Mouse (Mus musculus) cerebellum, adult 11 months (tissue): ENCODE measurements around the gene Tmem121.
"Not testable (repeated sequence)": the region's sequence is repeated elsewhere in the genome, so short reads cannot be mapped to it uniquely, and the experiment has no call there.

Experiments
- DNase-seq: peaks from one replicate; pipeline ENCODE4 v3.0.0; 2022

The Tmem121 gene

DNA sequence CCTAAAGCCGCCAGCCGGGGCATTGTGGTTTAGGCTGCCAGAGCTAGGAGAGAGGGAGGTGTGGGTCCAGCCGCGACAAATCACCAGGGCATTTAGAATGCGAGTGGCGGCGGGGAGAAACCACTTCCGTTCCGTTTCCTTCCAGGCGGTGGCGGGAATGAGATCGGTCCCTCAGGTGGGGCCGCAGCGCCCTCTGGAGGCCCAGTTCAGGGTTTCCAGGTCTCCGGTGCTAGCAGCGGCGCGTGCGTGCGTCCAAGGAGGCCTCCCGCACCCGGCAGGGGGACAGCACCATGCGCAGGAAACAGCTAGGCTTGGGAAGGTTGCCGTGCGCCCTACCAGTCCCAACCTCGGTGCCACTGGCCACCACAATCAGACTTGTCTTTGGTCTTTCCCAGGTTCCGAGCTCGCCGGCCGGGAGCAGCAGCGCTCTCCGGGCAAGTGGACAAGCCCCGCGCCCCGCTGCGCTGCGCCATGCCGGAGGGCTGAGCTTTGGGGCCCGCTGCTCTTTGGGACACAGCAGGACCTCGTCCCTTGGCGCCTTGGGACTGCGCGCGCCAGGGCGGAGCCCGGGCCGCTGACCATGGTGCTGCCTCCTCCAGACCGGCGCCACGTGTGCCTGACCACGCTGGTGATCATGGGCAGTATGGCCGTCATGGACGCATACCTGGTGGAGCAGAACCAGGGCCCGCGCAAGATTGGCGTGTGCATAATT is 2.0 kb downstream of the Tmem121 start:
- DNase-seq: peak; percentile 91

DNA sequence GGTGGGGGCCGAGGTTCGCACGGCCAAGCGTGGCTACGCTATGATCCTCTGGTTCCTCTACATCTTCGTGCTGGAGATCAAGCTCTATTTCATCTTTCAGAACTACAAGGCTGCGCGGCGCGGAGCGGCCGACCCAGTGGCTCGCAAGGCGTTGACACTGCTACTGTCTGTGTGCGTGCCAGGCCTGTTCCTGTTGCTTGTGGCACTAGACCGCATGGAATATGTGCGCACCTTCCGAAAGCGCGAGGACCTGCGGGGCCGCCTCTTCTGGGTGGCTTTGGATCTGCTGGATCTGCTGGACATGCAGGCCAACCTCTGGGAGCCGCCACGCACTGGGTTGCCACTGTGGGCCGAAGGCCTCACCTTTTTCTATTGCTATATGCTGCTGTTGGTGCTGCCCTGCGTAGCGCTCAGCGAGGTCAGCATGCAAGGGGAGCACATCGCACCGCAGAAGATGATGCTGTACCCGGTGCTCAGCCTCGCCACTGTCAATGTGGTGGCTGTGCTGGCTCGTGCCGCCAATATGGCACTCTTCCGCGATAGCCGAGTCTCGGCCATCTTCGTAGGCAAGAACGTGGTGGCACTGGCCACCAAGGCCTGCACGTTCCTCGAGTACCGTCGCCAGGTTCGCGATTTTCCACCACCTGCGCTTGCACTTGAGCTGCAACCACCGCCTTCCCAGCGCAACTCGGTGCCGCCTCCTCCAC is 2.8 kb downstream of the Tmem121 start:
- peak; percentile 34 for DNase-seq

DNA sequence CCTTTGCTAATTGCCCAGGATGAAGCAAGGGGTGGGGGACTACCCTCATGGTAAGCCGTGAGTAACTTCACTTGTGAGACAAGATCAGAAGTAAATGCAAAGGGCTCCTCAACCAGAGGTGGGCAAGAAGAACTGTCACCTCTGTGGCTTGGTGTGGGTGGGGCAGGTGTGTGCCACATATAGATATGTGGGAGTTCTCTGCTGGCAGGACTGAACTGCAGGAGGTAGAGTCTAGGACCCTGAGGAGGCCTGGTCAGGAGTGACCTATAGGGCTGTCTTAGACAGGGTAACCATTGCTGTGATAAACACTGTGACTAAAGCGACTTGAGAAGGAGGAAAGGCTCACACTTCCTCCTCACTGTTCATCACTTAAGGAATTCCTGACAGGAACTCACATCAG is 7.7 kb downstream of the Tmem121 start:
- no peak for DNase-seq

DNA sequence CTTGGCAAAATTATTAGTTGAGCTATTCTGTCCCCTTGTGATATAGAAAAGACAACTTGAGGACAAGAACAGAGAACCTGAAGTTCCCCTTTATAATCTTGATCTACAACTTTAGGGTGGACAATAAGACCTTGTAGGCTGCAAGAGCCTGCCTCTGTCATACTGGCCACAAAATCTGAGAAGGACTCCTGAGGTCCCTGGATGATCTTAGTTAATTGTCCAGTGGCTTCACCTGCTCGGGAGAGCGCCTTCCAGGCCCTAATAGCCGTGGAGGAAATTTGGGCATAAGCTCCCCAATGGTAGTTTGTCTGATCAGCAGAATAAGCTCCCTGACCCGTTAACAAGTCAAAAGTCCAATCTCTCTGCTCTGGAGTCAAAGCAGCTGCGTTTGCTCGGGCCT is 13.4 kb downstream of the Tmem121 start:
- DNase-seq: not testable (repeated sequence)

DNA sequence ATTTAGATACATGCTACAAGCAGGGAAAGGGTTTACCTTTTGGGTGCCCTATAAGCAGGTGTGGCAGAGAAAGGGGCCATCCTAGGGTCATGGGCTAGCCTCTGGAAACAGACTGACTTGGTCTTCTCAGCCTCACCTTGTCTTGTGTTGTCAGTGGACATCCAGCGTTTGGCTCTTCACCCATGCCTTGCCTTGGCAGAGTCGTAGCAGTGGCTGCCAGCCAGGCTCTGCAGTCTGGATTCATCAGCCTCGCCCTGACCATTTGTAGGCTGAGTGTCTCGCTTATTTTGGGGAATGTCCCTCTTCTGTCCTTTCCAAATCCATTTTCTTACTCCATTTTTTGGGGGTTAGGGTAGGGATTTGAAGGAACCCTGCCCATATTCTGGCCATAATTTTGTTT is 15.6 kb downstream of the Tmem121 start:
- no peak for DNase-seq

DNA sequence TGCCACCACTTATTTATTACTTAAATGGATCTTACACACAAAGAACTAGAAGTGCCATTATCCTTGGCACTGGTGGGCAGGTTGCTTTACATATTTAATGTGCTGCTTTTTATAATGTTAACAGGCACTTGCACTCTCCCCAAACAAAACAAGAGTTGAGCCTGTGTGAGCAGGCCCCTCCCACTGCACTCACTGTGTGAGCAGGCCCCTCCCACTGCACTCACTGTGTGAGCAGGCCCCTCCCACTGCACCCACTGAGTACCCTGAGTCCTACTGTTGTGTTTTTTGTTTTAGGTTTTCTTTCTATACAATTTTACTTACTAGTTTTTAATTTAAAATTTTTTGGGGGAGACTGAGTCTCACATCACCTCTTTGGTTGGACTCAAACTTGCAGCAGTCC is 16.3 kb downstream of the Tmem121 start:
- no peak for DNase-seq

DNA sequence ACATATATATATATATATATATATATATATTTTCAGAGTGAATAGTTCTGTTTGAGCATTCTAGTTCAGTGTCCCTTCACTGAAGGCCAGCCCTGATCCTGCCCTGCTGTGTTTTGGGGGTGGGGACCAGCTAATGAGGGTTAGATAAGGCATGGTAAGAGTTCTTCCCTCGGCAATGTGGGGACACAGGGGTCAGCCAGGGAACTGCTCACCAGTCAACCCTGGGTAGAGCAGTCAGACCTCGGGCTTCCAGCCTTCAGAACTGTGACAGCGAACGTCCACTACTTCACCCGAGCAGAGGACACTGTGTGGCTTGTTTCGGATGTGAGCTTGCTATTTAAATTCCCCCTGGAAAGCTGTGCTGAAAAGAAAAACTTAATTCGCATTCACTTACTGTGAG is 17.8 kb downstream of the Tmem121 start:
- no peak for DNase-seq

DNA sequence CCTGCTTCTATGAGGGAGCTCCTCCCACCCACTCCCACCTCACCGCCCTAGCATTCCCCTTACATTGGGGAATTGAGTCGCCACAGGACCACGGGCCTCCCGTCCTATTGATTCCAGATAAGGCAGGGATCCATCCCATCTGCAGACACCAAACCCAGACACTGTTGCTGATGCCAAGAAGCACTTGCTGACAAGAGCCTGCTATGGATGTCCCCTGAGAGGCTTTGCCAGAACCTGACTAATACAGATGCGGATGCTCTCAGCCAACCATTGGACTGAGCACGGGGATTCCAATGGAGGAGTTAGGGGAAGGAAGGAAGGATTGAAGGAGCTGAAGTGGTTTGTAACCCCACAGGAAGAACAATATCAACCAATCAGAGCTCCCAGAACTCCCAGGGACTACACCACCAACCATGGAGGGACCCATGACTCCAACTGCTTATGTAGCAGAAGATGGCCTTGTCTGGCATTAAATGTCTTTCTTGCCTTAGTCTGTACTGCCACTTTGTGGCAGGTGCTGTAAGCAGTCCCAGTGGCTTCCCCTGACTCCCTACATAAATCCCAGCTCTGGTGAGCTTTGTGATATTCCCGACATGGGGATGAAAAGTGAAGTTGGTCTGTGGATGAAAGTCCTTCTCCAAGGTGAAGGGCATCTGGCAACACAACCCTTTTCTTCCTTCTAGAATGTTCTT is 19.7 kb downstream of the Tmem121 start:
- DNase-seq: no peak

DNA sequence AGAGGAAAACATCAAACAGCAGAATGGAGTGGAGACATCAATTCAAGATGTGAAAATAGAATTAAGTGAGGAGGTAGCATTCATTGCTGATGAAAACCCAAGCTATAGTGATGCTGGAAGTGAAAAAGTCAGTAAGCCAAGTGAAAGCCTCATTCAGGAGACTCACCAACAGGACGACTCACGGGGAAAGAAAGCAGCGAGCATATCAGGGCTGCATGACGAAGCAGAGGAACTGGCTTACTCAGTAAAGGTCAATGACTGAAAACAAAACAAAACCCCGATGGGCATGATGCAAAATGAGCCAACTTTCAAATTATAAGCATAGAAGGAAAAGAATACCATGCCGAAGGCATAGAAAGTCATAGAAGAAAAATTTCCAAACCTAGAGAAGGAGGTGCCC is 22.0 kb downstream of the Tmem121 start:
- no peak for DNase-seq

DNA sequence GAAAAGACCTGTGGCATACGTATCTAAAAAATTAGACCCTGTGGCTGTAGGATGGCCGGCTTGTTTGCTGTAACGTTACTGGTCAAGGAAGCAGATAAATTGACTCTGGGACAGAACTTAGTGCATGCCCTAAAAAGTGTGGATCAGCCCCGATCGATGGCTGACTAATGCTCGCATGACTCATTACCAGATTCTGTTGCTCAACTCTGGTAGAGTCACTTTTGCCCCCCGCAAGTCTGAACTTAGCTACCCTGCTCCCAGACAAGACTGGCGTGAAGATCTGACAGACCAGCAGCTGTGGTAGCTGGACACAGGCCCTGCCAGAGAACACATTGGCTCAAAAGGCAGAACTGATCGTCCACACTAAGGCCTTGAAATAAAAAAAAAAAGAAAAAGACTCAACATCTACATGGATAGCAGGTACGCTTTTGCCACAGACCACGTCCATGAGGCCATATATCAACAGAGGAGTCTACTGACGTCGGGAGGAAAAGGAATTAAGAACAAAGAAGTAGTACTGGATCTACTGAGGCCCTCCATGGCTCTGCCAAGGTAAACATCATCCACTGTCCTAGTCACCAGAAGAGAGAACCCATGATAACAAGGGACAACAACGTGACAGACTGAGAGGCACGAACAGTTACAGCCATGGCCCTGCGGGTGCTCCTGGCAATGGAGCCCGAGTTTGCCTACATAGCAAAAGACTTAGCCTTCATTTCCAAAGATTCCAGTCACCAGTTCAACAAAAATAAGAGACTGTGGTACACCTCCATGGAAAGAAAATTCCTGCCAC is 25.1 kb downstream of the Tmem121 start:
- DNase-seq: no peak

DNA sequence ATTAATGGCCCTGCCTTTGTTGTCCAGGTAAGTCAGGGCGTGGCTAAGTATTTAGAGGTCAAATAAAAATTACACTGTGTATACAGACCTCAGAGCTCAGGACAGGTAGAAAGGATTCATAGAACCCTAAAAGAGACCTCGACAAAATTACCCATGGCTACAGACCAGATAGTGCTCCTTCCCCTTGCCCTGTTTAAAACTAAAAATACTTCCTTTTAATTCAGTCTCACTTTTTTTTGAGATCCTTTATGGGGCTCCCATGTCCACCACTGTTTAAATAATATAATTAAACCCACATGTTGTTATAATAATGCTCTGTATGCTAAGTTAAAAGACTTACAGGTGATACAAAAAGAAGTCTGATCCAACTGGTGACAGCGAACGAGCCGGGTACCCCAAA is 26.0 kb downstream of the Tmem121 start:
- no peak for DNase-seq

DNA sequence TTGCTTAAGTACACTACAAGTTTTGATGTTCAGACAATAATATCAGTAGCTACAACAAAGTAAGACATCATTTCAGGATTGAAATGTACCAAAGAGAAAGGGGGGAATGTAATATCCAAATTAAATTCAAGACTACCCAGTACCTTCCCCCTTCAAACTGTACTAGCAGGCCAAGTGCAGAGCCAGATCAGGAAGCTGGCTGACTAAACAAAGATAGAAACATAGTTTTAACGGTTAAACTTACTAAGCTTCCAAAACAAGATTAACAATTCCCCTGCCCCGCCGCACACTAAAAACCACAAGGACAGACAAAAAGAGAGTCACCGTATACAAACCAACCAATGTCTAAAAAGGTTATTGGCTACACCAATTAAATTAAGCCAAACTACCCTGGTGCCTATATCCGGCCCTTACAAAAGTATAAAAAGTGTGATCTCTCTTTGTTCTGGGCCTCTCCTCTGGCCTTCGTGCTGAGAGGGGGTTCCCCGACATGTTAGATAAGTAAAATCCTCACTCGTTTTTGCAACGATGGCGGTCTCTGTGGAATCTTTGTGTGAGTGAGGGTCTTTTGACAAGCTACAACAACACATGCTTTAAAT is 26.7 kb downstream of the Tmem121 start:
- no peak for DNase-seq

DNA sequence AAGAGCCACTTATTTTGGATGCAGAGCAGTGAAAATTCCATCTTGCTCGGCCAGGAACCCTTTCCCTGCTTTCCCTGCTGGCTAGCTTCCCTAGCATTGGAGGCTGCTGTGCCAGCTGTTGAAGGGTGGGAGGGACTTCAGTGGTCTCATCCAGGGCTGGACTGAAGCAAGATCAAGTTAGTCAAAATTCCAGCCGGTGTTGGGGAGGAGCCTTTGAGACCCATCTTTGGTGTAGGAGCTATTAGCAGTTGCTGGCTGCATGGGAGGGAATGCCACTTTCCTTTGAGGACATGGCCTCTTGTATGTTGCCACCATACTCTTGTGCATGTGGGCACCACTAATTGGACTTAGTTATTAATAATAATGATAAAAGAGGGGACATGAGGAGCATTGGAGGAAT is 27.5 kb downstream of the Tmem121 start:
- no peak for DNase-seq

DNA sequence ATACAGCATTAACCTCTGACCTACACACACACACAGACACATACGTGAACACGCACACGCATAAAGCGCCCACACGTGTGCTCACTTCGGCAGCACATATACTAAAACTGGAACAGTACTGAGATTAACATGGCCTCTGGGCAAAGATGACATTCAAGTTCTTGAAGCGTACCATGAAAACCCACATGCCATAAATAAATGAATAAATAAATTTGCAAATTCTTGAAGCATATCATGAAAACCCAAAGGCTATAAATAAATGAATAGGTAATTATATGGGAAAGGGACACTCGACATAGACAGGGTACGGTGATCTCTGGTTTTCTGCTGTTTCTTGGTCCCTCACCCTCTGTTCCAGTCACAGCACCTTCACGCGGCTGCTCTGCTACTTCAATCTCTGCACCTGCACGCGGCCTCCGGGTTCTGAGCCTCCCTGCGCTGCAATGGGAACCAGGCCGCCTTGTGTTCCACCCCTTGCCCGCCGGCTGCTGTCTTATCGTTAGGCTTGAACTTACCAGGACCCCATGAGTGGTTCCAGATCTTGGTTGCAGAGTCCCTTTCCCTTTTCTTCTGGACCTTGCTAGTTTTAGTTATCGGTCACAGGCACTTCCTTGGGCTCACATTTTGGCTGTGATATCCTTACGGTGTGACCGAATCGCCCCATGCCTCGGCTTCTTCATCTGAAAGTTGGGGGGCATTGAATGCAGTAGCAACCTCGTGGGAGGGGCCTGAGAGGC is 28.5 kb downstream of the Tmem121 start:
- no peak for DNase-seq

DNA sequence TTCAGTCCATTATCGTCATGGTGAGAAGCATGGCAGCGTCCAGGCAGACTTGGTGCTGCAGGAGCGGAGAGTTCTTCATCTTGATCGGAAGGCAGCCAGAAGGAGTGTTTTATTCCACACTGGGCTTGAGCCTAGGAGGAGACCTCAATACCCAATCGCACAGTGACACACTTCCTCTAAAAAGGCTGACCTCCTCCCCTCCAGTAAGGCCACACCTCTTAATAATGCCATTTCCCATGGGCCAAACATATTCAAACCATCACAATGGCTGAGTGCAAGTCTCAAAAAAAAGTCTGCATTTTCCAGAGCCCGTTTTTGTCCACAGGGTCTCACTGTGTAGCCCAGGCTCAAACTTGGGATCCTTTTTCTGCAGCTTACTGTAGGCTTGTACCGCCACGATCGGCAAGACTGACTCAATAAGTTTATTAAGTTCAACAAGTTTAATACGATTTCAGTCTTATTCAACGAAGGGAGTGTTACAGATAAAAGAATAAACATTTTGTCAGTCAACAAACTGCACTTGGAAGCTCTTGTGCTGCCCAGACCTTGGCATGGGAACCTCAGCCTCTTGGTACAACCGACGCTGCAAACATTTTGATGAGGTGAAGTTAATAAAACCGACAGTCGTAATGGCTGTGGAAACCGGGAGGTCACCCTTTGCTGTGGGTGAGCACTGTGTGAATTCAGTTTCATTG is 29.4 kb downstream of the Tmem121 start:
- DNase-seq: no peak

DNA sequence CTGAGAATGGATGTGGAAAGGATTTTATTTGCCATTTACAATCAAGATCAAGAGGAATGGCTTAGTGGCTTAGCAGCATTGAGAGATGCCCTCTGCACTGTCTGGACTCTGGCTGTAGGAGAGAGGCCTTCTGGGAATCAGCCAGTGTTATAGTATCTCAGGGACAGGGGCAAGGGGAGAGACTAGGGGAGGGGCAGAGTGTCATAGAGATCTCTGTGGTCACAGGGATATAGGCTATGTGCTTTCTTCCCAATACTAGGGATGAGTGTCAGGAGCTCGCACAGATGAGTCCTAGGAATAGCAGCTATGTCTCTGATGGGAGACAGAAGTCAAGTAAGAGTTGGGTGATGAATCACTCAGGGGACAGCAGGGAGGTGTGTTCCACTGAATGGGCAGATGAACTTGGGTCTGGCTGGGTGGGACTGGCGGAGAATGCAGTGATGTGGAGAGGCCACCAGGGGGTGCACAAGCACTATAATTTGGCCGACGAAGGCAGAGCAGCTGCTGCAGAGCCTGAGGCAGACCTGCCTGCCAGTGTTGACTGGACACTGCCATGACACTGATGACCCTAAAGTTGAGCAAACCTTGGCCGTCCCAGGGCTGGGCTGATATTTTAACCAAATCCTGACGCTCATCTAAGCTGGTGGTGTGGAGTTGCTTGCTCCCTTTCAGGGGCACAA is 30.1 kb downstream of the Tmem121 start:
- DNase-seq: peak; percentile 43

DNA sequence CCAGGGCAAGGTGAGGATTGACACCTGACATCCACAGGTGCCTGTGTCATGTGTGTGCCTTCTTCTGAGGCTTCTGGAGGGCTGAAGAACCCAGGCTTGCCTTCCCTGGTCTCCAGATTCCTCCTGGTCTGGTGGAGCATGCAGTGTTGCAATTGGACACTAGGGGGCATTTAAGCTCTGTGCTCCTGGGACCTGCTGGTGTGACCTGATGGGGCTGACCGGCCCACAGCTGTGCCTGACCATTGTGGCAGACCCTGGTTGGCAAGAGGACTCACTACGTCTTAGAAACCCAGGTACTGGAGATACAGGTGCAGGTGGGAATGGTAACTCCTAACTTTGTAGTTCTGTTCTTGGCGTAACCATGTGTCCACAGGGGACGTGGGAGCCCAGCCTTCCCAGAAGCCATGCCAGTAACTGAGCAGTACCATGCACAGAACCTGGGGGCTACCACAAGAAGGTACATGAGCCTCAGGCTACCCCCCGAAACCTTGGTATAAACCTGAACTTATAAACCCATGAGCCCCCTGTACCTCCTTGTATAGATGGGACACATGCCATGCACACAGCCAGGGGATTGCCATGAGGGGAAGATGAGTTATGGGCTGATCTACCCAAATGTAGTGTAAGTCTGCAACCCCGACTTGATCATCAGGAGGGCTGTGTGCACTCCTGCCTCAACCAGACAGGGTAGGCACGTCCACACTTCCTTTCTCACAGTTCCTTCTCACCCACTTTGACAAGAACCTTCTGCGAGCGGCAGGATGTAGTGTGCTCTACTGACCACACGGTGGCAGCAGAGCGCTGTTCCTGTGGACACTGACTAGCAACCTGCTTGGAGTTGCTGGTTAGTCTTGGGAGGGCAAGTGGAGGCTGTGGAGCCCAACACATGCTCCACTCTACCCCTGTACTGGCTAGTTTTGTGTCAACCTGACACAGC is 31.8 kb downstream of the Tmem121 start:
- DNase-seq: peak; percentile 45

DNA sequence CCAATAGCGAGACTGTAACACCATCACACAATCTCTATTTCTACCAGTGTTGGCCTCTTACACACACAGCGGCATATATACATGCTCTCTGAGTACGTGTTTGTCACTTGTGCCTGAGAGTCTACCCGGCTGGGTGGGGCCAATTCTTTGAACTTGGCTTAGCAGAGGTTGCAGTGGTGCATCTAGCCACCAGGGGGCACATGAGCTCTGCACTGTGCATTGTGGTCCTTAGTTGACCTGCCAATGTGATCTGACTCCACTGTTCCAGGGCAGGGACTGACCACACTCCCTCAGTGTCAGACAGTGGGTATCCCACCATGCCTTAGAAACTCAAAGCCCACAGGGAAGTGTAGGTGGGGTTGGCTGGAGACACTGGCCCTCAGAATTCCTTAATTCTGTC is 34.1 kb downstream of the Tmem121 start:
- DNase-seq: no peak

DNA sequence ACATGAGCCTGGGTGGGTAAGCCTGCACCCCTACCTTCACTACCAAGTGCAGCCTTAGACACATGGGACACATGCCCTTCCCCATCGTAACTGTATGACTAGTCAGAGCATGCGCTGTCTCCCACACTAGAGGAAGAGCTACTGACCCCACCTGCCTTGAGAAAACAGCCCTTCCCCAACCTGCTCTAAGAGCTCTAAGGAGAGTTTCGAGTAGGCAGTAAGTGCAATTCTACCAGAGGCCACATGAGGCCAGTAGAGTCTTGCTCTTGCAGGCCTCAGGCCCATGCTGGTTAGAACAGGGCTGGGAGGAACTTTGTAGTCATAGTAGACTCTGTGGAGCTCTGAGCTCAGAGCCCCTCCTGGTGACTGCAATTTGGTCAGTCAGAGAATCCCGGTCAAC is 34.7 kb downstream of the Tmem121 start:
- DNase-seq: peak; percentile 10

DNA sequence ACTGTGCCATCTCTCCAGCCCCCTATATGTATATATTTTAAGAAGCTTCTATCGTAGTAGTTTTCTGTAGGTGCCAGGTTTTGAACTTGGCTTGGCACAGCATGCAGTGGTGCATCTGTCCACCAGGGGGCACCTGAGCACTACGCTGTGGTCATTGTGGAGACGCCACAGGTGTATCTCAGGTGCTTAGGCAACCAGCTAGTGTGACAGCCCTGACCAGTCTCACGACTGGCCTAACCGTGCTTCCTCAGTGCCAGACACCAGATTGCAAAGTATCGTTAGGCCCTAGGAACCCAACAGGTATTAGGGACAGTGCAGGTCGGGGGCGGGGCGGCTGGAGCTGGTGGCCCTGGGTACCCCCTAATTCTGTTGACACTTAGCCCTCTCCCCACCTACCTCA is 35.6 kb downstream of the Tmem121 start:
- DNase-seq: peak; percentile 15
